Mouse (Mus musculus) layer of hippocampus, postnatal 36 days (tissue): Measurements from ENCODE around the gene Bhlha15. TPM values are rescaled to one million over a fixed set of nuclear protein-coding genes. Genes with fewer than 3 reads are reported as not detected.

ENCODE experiments used
- DNase-seq, 2 experiments: peaks; one replicate each; pipeline ENCODE4 v3.0.0; 2022
- total RNA-seq, 2 experiments: library from RNA; stranded (reverse); gene quantifications; 2 replicates each; pipeline ENCODE4 v1.2.3; 2021

The Bhlha15 gene
- total RNA-seq, result under 1 TPM; 0.13 to 0.25 TPM

- no peak for DNase-seq
Observed at GRCm38 (mm10) chr5:144189950-144190583, at the start of gene Bhlha15. Bhlha15 (plus strand) TSS chr5:144190286.

GRCm38 (mm10) chr5:144143531-144143930, 46.6 kb upstream of the Bhlha15 start:
- DNase-seq, result no peak

- DNase-seq, result no peak
Observed at GRCm38 (mm10) chr5:144146898-144147297, 43.2 kb upstream of the Bhlha15 start.

GRCm38 (mm10) chr5:144149530-144149929, 40.6 kb upstream of the Bhlha15 start:
- DNase-seq, result no peak

GRCm38 (mm10) chr5:144151270-144151669, 38.8 kb upstream of the Bhlha15 start:
- no peak for DNase-seq

GRCm38 (mm10) chr5:144154528-144154927, 35.6 kb upstream of the Bhlha15 start:
- peak; percentile 35 to 56 for DNase-seq

- DNase-seq, result peak in 1 of 2 experiments; percentile 34
Observed at GRCm38 (mm10) chr5:144158604-144159003, 31.5 kb upstream of the Bhlha15 start.

GRCm38 (mm10) chr5:144159137-144159536, 30.9 kb upstream of the Bhlha15 start:
- DNase-seq, result no peak

GRCm38 (mm10) chr5:144162080-144162812, 27.8 kb upstream of the Bhlha15 start:
- DNase-seq, result no peak

GRCm38 (mm10) chr5:144162813-144163517, 27.1 kb upstream of the Bhlha15 start:
- no peak for DNase-seq

- DNase-seq, result no peak
Observed at GRCm38 (mm10) chr5:144165756-144166155, 24.3 kb upstream of the Bhlha15 start.

GRCm38 (mm10) chr5:144169275-144169975, 20.7 kb upstream of the Bhlha15 start:
- peak in 1 of 2 experiments; percentile 40 for DNase-seq

- no peak for DNase-seq
Observed at GRCm38 (mm10) chr5:144173648-144174047, 16.4 kb upstream of the Bhlha15 start.

- no peak for DNase-seq
Observed at GRCm38 (mm10) chr5:144178216-144178615, 11.9 kb upstream of the Bhlha15 start.

GRCm38 (mm10) chr5:144181249-144181648, 8.8 kb upstream of the Bhlha15 start:
- DNase-seq, result no peak

- no peak for DNase-seq
Observed at GRCm38 (mm10) chr5:144182542-144183247, 7.4 kb upstream of the Bhlha15 start.

- no peak for DNase-seq
Observed at GRCm38 (mm10) chr5:144183248-144183559, 6.9 kb upstream of the Bhlha15 start.

GRCm38 (mm10) chr5:144183647-144184335, 6.3 kb upstream of the Bhlha15 start:
- no peak for DNase-seq

GRCm38 (mm10) chr5:144184350-144185045, 5.6 kb upstream of the Bhlha15 start:
- DNase-seq, result no peak

- DNase-seq, result no peak
Observed at GRCm38 (mm10) chr5:144188422-144188821, 1.7 kb upstream of the Bhlha15 start.

- DNase-seq, result no peak
Observed at GRCm38 (mm10) chr5:144189327-144189726, 759 bp upstream of the Bhlha15 start.
